Mouse (Mus musculus): ENCODE results near the gene Rdh12. TPM values are rescaled to one million over a fixed set of nuclear protein-coding genes. Genes with fewer than 3 reads are reported as not detected.
A peak's percentile ranks its signal among the peaks of the same experiment; 100 is the strongest.
"Not testable (repeated sequence)": the region's sequence is repeated elsewhere in the genome, so short reads cannot be mapped to it uniquely, and the experiment has no call there.

Gene Rdh12
- polyA plus RNA-seq, 1 experiment from 2014 or later = 2.6 TPM

DNA sequence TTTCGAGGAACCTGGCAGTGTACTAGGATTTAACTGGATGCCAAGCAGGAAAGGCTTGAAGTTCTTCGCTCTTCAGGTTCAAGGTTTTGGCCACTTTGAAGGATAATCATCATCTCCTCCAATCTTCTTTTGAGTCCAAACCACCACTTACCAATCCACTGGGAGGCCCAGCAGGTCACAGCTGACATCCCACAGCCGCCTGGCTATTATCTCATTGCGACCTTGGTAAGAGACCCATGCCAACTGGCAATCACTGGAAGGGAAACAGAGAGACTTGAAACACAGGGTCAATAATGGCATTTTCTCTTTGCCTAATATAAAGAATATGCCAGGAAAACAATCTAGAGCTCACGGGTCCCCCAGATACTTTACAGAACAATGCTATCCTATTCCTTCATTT lies 32.7 kb upstream of the Rdh12 start:
- peaks cover 5% of the 10 kb centered on the region for H3K4me1 ChIP-seq (ENCODE audit: control insufficient read depth, insufficient read depth, low read length)
- 94% methylated on average over 5 of the region's 5 CpGs for WGBS
- H3K27ac ChIP-seq (replicated peaks; ENCODE audit: low read depth, low read length) = no peak overlapping the region
- H3K36me3 ChIP-seq (ENCODE audit: control insufficient read depth, insufficient read depth, low read length) = peaks cover 7% of the 10 kb centered on the region; the same call in 1 of the 2 replicates
- H3K9me3 ChIP-seq (ENCODE audit: control insufficient read depth, low read length) = no peaks in the 10 kb centered on the region
- no peak overlapping the region for H3K4me3 ChIP-seq (ENCODE audit: low read depth, low read length)
- DNase-seq (ENCODE audit: low spot score) (no peak), ATAC-seq (ENCODE audit: insufficient number of reproducible peaks, low FRiP score, low TSS enrichment, low read depth) (no peak)
- H3K27me3 ChIP-seq (ENCODE audit: control insufficient read depth, insufficient read depth, low read length) = no peaks in the 10 kb centered on the region
- H3K9ac ChIP-seq (ENCODE audit: low read length) = no peak overlapping the region
- H3K4me2 ChIP-seq (ENCODE audit: low read depth, severe bottlenecking) = no peak overlapping the region

DNA sequence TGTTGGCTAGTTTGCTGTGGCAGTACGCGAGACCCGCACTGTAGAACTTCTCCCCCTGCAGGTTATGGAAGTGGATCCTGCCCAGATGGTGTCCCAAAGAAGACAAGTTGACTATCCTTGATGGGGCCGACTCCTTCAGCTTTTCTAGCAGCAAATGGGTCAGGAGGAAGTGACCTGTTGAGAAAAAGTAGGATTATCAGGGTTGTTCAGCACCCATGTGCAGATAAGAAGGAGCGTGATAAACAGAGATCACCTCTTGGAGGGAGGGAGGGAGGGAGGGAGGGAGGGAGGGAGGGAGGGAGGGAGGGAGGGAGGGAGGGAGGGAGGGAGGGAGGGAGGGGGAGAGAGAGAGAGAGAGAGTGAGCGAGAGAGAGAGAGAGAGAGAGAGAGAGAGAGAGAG lies 23.6 kb upstream of the Rdh12 start:
- not testable (repeated sequence) for H3K27me3 ChIP-seq (ENCODE audit: control insufficient read depth, insufficient read depth, low read length); H3K4me3 ChIP-seq (ENCODE audit: low read depth, low read length); H3K4me1 ChIP-seq (ENCODE audit: control insufficient read depth, insufficient read depth, low read length); DNase-seq (ENCODE audit: low spot score); H3K9me3 ChIP-seq (ENCODE audit: control insufficient read depth, low read length); H3K4me2 ChIP-seq (ENCODE audit: low read depth, severe bottlenecking); H3K9ac ChIP-seq (ENCODE audit: low read length); ATAC-seq (ENCODE audit: insufficient number of reproducible peaks, low FRiP score, low TSS enrichment, low read depth); H3K27ac ChIP-seq (replicated peaks; ENCODE audit: low read depth, low read length)
- peaks cover 24% of the 10 kb centered on the region for H3K36me3 ChIP-seq (ENCODE audit: control insufficient read depth, insufficient read depth, low read length)
- 93% methylated on average over 5 of the region's 6 CpGs for whole genome bisulfite sequencing

DNA sequence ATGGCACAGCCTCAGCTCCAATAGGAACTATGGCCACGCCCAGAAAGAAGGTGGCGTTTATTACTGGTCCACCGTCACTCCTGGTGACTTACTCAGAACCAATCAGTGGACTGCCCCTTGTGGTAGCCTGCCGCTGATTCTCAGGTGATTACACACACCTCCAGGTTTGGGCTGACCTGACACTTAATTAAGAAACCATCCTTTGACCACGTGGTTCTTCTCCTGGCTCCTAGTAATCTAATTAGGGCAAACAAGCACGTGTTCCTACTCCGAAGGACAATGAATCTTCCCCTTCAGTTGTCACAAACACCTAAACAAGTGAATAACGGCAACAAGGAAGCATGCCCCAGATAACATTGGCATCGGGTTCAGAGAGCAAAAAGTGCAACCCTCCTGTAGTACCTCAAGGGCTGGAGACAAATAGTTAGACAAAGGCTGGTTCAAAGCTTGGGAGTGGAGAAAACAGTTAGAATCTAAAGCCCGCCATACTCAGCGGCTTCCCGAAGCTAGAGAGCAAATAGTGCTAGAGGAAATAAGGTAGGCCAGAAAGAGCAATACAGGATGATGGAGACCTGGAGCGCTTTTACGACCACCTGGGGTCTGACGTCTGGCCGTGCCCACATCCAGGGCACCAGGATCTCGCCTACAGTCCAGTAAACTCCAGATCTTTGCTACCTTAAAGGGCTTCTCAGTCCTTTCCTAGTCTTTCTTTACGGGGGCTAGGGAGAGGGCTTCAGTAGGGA lies 17.6 kb upstream of the Rdh12 start:
- peak overlapping the region; percentile 70 for H3K4me3 ChIP-seq (ENCODE audit: low read depth, low read length)
- peak overlapping the region; percentile 82 for H3K4me2 ChIP-seq (ENCODE audit: low read depth, severe bottlenecking)
- no peak overlapping the region for H3K27ac ChIP-seq (replicated peaks; ENCODE audit: low read depth, low read length)
- H3K9ac ChIP-seq (ENCODE audit: low read length) = peak overlapping the region; percentile 59
- DNase-seq (ENCODE audit: low spot score) (peak; percentile 70), ATAC-seq (ENCODE audit: insufficient number of reproducible peaks, low FRiP score, low TSS enrichment, low read depth) (peak; percentile 86)
- H3K9me3 ChIP-seq (ENCODE audit: control insufficient read depth, low read length) = no peaks in the 10 kb centered on the region
- peaks cover 2% of the 10 kb centered on the region; the same call in 1 of the 2 replicates for H3K36me3 ChIP-seq (ENCODE audit: control insufficient read depth, insufficient read depth, low read length)
- WGBS = under 1% methylated on average over 18 of the region's 18 CpGs
- H3K4me1 ChIP-seq (ENCODE audit: control insufficient read depth, insufficient read depth, low read length) = peaks cover 7% of the 10 kb centered on the region
- H3K27me3 ChIP-seq (ENCODE audit: control insufficient read depth, insufficient read depth, low read length) = no peaks in the 10 kb centered on the region

DNA sequence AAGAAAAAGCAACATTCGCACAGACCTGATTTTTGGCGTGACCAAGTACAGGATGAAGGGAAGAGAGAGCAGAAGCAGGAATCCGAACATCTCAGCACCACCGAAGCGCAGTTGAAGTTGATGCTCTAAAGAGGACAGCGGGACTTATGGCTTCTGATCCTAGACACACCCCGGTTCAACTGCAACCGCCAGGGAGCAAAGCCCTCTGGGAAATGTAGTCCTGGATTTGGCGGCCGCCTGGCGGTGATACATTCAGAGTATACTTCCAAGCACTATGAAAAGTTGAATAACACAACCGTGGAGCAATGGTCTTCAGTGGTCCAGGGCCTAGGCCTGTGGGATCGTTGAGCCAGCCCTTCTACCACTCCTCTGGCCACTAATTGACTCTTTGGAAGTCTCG lies 17.0 kb upstream of the Rdh12 start:
- peak overlapping the region; percentile 59 for H3K9ac ChIP-seq (ENCODE audit: low read length)
- peak overlapping the region; percentile 82 for H3K4me2 ChIP-seq (ENCODE audit: low read depth, severe bottlenecking)
- peaks cover 2% of the 10 kb centered on the region; the same call in 1 of the 2 replicates for H3K36me3 ChIP-seq (ENCODE audit: control insufficient read depth, insufficient read depth, low read length)
- H3K27me3 ChIP-seq (ENCODE audit: control insufficient read depth, insufficient read depth, low read length) = no peaks in the 10 kb centered on the region
- H3K4me3 ChIP-seq (ENCODE audit: low read depth, low read length) = peak overlapping the region; percentile 70
- no peak overlapping the region for H3K27ac ChIP-seq (replicated peaks; ENCODE audit: low read depth, low read length)
- H3K4me1 ChIP-seq (ENCODE audit: control insufficient read depth, insufficient read depth, low read length) = peaks cover 7% of the 10 kb centered on the region
- WGBS = 5% methylated on average over 14 of the region's 14 CpGs
- ATAC-seq (ENCODE audit: insufficient number of reproducible peaks, low FRiP score, low TSS enrichment, low read depth) (peak; percentile 89), DNase-seq (ENCODE audit: low spot score) (peak; percentile 88)
- H3K9me3 ChIP-seq (ENCODE audit: control insufficient read depth, low read length) = no peaks in the 10 kb centered on the region

DNA sequence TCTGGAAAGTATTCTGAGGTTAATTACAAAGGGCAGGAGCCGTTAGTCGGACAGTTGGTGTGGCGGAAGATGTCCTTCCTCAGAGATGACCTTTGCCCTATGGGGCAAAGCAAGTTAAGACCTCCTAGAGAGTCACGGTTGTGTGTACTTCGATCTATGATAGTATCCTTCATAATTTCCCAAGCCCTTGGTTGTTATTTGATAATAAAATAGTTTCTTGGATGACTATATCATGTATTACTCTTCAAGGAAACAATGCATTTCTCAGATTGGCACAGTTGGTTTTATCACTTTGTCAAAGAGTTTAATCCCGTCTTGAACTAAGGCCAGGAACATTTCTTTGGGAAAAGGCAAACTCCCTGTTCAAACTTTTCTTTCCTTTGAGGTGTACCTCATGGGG lies 16.5 kb upstream of the Rdh12 start, which contains the start of gene Rdh11:
TSS of gene Rdh11 (minus strand) at position 101 of the 400 bp plus-strand sequence.
- peak within 1 kb of the TSS; percentile 59 for H3K9ac ChIP-seq (ENCODE audit: low read length)
- H3K9me3 ChIP-seq (ENCODE audit: control insufficient read depth, low read length) = no peaks in the 10 kb centered on the region
- peaks cover 7% of the 10 kb centered on the region for H3K4me1 ChIP-seq (ENCODE audit: control insufficient read depth, insufficient read depth, low read length)
- no peaks in the 10 kb centered on the region for H3K27me3 ChIP-seq (ENCODE audit: control insufficient read depth, insufficient read depth, low read length)
- H3K36me3 ChIP-seq (ENCODE audit: control insufficient read depth, insufficient read depth, low read length) = peaks cover under 1% of the 10 kb centered on the region; the same call in 1 of the 2 replicates
- WGBS = 63% methylated on average over 6 of the region's 6 CpGs
- peak within 1 kb of the TSS; percentile 82 for H3K4me2 ChIP-seq (ENCODE audit: low read depth, severe bottlenecking)
- no peak; the same call in 1 of the 2 replicates for ATAC-seq (ENCODE audit: insufficient number of reproducible peaks, low FRiP score, low TSS enrichment, low read depth)
- peak within 1 kb of the TSS; percentile 70 for H3K4me3 ChIP-seq (ENCODE audit: low read depth, low read length)
- H3K27ac ChIP-seq (replicated peaks; ENCODE audit: low read depth, low read length) = no peak within 1 kb of the TSS
- no peak for DNase-seq (ENCODE audit: low spot score)

DNA sequence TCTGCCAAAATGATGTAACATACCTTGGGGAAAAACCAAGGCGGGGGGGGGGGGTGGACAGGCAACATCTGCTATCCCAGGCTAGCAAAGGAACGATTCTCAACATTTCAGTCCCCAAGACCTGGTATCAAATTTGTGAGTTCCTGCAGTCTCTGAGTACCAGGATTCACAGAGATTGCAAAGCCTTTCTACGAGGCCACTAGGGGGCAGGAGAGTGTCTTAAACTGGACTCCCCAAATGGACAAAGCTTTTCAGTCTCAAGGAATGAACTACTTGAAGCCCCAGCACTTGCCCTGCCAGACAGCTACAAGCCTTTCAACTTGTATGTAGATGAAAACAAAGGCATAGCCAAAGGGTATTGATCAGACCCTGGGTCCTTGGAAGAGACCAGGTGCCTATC lies 15.3 kb upstream of the Rdh12 start:
- Histone ChIP-seq H3K27ac (replicated peaks; ENCODE audit: low read depth, low read length) (no peak overlapping the region), H3K4me1 (ENCODE audit: control insufficient read depth, insufficient read depth, low read length) (peaks cover 7% of the 10 kb centered on the region), H3K9me3 (ENCODE audit: control insufficient read depth, low read length) (no peaks in the 10 kb centered on the region), H3K9ac (ENCODE audit: low read length) (no peak overlapping the region), H3K4me2 (ENCODE audit: low read depth, severe bottlenecking) (no peak overlapping the region), H3K36me3 (ENCODE audit: control insufficient read depth, insufficient read depth, low read length) (no peaks in the 10 kb centered on the region), H3K27me3 (ENCODE audit: control insufficient read depth, insufficient read depth, low read length) (no peaks in the 10 kb centered on the region), H3K4me3 (ENCODE audit: low read depth, low read length) (no peak overlapping the region)
- ATAC-seq (ENCODE audit: insufficient number of reproducible peaks, low FRiP score, low TSS enrichment, low read depth) (no peak), DNase-seq (ENCODE audit: low spot score) (peak; percentile 78)
- 6% methylated on average over 3 of the region's 3 CpGs for WGBS

DNA sequence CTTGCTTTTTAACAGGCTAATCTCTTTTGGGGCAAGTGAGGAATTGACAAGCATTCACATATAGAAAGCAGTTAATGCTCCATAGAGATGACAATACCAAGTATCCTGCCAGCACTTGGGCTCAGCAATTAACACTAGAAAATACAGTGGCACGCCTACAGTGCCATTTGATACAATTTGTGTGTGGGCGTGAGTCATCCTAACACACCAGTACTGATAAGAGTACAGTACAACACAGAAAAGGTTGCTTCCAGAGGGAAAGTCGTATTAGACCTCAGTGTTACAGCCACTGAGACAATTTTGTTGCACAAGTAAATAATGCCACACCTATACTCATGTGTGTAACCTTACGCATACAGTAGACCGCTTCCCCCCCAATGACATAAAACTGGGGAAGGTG lies 11.6 kb upstream of the Rdh12 start:
- no peak overlapping the region for H3K4me3 ChIP-seq (ENCODE audit: low read depth, low read length)
- ATAC-seq (ENCODE audit: insufficient number of reproducible peaks, low FRiP score, low TSS enrichment, low read depth) = no peak
- DNase-seq (ENCODE audit: low spot score) = no peak
- WGBS = 88% methylated on average over 5 of the region's 5 CpGs
- no peaks in the 10 kb centered on the region for H3K4me1 ChIP-seq (ENCODE audit: control insufficient read depth, insufficient read depth, low read length)
- no peaks in the 10 kb centered on the region for H3K36me3 ChIP-seq (ENCODE audit: control insufficient read depth, insufficient read depth, low read length)
- no peak overlapping the region for H3K27ac ChIP-seq (replicated peaks; ENCODE audit: low read depth, low read length)
- no peaks in the 10 kb centered on the region for H3K27me3 ChIP-seq (ENCODE audit: control insufficient read depth, insufficient read depth, low read length)
- H3K4me2 ChIP-seq (ENCODE audit: low read depth, severe bottlenecking) = no peak overlapping the region
- no peaks in the 10 kb centered on the region for H3K9me3 ChIP-seq (ENCODE audit: control insufficient read depth, low read length)
- no peak overlapping the region for H3K9ac ChIP-seq (ENCODE audit: low read length)

DNA sequence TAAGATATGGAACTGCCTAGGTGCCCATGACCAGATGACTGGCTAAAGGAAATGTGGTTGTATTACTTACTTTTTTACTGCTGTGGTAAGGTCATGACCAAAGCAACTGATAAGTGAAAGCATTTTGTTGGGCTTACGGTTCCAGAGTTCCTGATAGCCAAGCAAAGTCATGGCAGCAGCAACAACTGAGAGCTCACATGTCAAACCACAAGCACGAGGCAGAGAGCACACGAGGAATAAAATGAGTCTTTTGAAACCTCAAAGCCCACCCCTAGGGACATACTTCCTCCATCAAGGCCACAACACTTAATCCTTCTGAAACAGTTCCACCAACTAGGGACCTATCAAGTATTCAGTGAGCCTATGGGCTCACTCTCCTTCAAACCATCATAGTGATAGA lies 6.8 kb upstream of the Rdh12 start:
- Histone ChIP-seq H3K36me3 (ENCODE audit: control insufficient read depth, insufficient read depth, low read length) (no peaks in the 10 kb centered on the region), H3K4me1 (ENCODE audit: control insufficient read depth, insufficient read depth, low read length) (no peaks in the 10 kb centered on the region), H3K9me3 (ENCODE audit: control insufficient read depth, low read length) (no peaks in the 10 kb centered on the region), H3K4me2 (ENCODE audit: low read depth, severe bottlenecking) (no peak overlapping the region), H3K9ac (ENCODE audit: low read length) (no peak overlapping the region), H3K27me3 (ENCODE audit: control insufficient read depth, insufficient read depth, low read length) (no peaks in the 10 kb centered on the region), H3K27ac (replicated peaks; ENCODE audit: low read depth, low read length) (no peak overlapping the region), H3K4me3 (ENCODE audit: low read depth, low read length) (no peak overlapping the region)
- no peak for ATAC-seq (ENCODE audit: insufficient number of reproducible peaks, low FRiP score, low TSS enrichment, low read depth)
- no peak for DNase-seq (ENCODE audit: low spot score)
- WGBS = 76% methylated on average over 3 of the region's 3 CpGs
